Mouse (Mus musculus): ENCODE data around the gene Parp4. TPM values are rescaled to one million over a fixed set of nuclear protein-coding genes. Genes with fewer than 3 reads are reported as not detected.

Parp4 gene
- polyA plus RNA-seq, 1 experiment, result 43.7 TPM

DNA sequence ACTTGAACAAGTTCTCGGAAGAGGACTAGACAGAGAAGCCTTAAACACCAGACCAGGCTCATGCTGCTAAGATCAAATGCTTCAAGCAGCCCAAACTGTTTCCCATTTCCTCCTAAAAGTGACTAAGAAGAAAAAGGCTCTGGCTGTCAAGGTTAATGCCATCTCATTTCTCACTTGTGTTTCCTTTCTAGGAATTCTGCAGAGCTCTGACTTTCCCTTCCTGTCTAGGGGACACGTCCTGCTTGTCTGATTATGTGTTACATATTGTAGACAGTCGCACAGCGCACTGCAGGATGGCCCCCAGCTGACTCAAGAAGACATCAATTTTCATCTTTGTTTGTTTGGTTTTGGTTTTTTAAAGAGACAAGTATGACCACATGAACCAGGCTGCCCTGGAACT, 130.3 kb downstream of the Parp4 start:
- H3K4me3 ChIP-seq (ENCODE audit: insufficient read depth, low read length), result no peak overlapping the region
- TF ChIP-seq POLR2A (IDR thresholded peaks at IDR 0.05; ENCODE audit: borderline replicate concordance, low read depth, low read length) (no peak), CTCF (IDR thresholded peaks at IDR 0.05; ENCODE audit: low read depth, low read length) (no peak)
- no peak overlapping the region for H3K27ac ChIP-seq (ENCODE audit: insufficient read depth, low read depth, low read length)
- H3K4me1 ChIP-seq (ENCODE audit: control insufficient read depth, insufficient read depth, low read length), result no peaks in the 10 kb centered on the region

Other genes with a start within 250 kb of the Parp4 start
- gene Atp12a, start 210.6 kb upstream of the Parp4 start, polyA plus RNA-seq (2012; ENCODE audit: insufficient read depth, insufficient read length, missing spikeins), result not detected in 2 replicates
- 0.83 and 1.3 TPM in 2 replicates for gene Rnf17, start 173.0 kb upstream of the Parp4 start, polyA plus RNA-seq (2012; ENCODE audit: insufficient read depth, insufficient read length, missing spikeins)
- gene Cenpj, start 194 bp upstream of the Parp4 start, polyA plus RNA-seq (2012; ENCODE audit: insufficient read depth, insufficient read length, missing spikeins), result 9.6 and 17.0 TPM in 2 replicates
- 20.7 and 22.0 TPM in 2 replicates for gene Mphosph8, start 92.6 kb downstream of the Parp4 start, polyA plus RNA-seq (2012; ENCODE audit: insufficient read depth, insufficient read length, missing spikeins)
- 15.5 and 19.7 TPM in 2 replicates for gene Pspc1, start 202.7 kb downstream of the Parp4 start, polyA plus RNA-seq (2012; ENCODE audit: insufficient read depth, insufficient read length, missing spikeins)
- 36.6 and 38.7 TPM in 2 replicates for gene Zmym5, start 236.1 kb downstream of the Parp4 start, polyA plus RNA-seq (2012; ENCODE audit: insufficient read depth, insufficient read length, missing spikeins)